ENCODE assay signal across 9 mouse cellular contexts in the genomic region with DNA sequence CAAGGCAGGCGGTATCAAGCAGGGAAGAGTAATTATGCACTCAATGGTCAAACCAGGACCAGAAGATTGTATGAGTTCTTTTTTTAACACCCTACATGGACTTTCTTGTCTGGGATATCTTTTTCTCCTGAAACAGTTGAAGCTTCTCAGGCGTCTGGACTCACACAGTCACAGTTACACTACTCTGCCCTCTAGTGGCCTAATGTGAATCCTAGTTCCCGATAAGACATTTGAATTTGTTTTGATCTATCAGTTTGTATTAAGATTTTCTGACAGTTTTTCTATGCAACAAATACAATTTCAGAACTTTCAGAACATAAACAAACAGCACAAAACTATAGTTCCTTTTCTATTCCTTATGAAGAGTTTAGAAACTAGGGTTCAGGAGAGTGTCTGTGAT. TPM values are rescaled to one million over a fixed set of nuclear protein-coding genes. Genes with fewer than 3 reads are reported as not detected.
A peak's percentile ranks its signal among the peaks of the same experiment; 100 is the strongest.
DNase-seq lines count a peak whose midpoint lies in the region; ATAC-seq and TF ChIP-seq lines count a peak whose summit lies in the region.
"Had no signal": no experiment of that assay in that cellular context is flagged by ENCODE, and none has a peak within 500 bp of the region (broad histone marks: within the 10 kb centered on the region; RNA-seq: fewer than 3 reads in every experiment).

No protein-coding gene starts in this region.

- WGBS in stomach, postnatal 0 days, result 11% methylated on average over 3 of the region's 3 CpGs

- peak; percentile 84 for ATAC-seq in cerebellum, adult (ENCODE audit: insufficient number of reproducible peaks, low FRiP score, low TSS enrichment)
- no peak for ATAC-seq in stomach, postnatal 0 days (ENCODE audit: low FRiP score, low TSS enrichment)

- no peaks in the 10 kb centered on the region for H3K9me3 ChIP-seq in stomach, postnatal 0 days (ENCODE audit: control insufficient read depth, low read length)
- H3K9me3 ChIP-seq: heart, embryonic 15.5 days had no signal

- H3K4me1 ChIP-seq in stomach, postnatal 0 days (replicated peaks; ENCODE audit: control insufficient read depth, insufficient read depth), result no peaks in the 10 kb centered on the region
- H3K4me1 ChIP-seq: heart, embryonic 15.5 days had no signal

- no peak overlapping the region for H3K4me2 ChIP-seq in stomach, postnatal 0 days (replicated peaks; ENCODE audit: low read depth)
- H3K4me2 ChIP-seq: heart, embryonic 15.5 days had no signal

- H3K27me3 ChIP-seq in stomach, postnatal 0 days (ENCODE audit: control insufficient read depth, insufficient read depth, low read length), result no peaks in the 10 kb centered on the region
- H3K27me3 ChIP-seq: heart, embryonic 15.5 days had no signal

- no peak for TF ChIP-seq EP300 in stomach, postnatal 0 days (optimal IDR thresholded peaks at IDR 0.05)

- TF ChIP-seq CTCF in stomach, postnatal 0 days (IDR thresholded peaks at IDR 0.05; ENCODE audit: low read depth), result peak; percentile 84

- H3K4me3 ChIP-seq in stomach, postnatal 0 days (ENCODE audit: low read depth, low read length), result no peak overlapping the region
- H3K4me3 ChIP-seq: heart, embryonic 15.5 days had no signal

- no peaks in the 10 kb centered on the region for H3K36me3 ChIP-seq in stomach, postnatal 0 days (ENCODE audit: control insufficient read depth, insufficient read depth, low read length)
- H3K36me3 ChIP-seq: heart, embryonic 15.5 days had no signal

- no peak overlapping the region for H3K27ac ChIP-seq in stomach, postnatal 0 days (replicated peaks)
- H3K27ac ChIP-seq: heart, embryonic 15.5 days had no signal

- DNase-seq in cerebellum, adult 11 months, result no peak
- DNase-seq in left cerebral cortex, adult 18-20 months (ENCODE audit: low spot score in 2 of 2), result peak; percentile 47 to 54
- DNase-seq in left cerebral cortex, adult 8-10 months (ENCODE audit: low spot score in 2 of 2), result no peak
- peak; percentile 14 for DNase-seq in c-Kit-positive CD71-positive TER-119-positive erythroid progenitor cells, embryonic 14.5 days (ENCODE audit: low spot score)
- DNase-seq in kidney, postnatal 14 days, result peak; percentile 46
- peak; percentile 18 for DNase-seq in stomach, postnatal 0 days (ENCODE audit: low spot score)
- no peak for DNase-seq in spleen, adult 12 weeks (ENCODE audit: low spot score)

- no peak overlapping the region for H3K9ac ChIP-seq in stomach, postnatal 0 days (ENCODE audit: low read length)
- H3K9ac ChIP-seq: heart, embryonic 15.5 days had no signal

RNA-seq across cellular contexts. Expression of a gene that starts 17.7 kb away (rescaled TPM):
- 10 to 100 TPM; 20.5 to 28.8 TPM for total RNA-seq in left cerebral cortex, adult 18-20 months (2021)
- total RNA-seq in left cerebral cortex, adult 8-10 months (2022), result 10 to 100 TPM; 35.9 to 40.1 (median 38.6) TPM
- 2.0 and 2.1 TPM in 2 replicates for polyA plus RNA-seq in stomach, postnatal 0 days (2015; fragmentation: Nextera tagmentation; extraction: Ambion mirVana)

RNA-seq across cellular contexts. Expression of a gene that starts 51.0 kb away (rescaled TPM):
- not detected for total RNA-seq in left cerebral cortex, adult 18-20 months (2021)
- not detected for total RNA-seq in left cerebral cortex, adult 8-10 months (2022)
- not detected in 2 replicates for polyA plus RNA-seq in stomach, postnatal 0 days (2015; fragmentation: Nextera tagmentation; extraction: Ambion mirVana)
- polyA plus RNA-seq: heart, embryonic 15.5 days had no signal

Comparison
In these comparisons a context has a peak if more than half of its experiments do, and no peak if none do; other contexts are left out.
1. DNase-seq: peak in left cerebral cortex, adult 18-20 months (2 of 2), c-Kit-positive CD71-positive TER-119-positive erythroid progenitor cells, embryonic 14.5 days (single experiment), kidney, postnatal 14 days (single experiment) and stomach, postnatal 0 days (single experiment); none in cerebellum, adult 11 months (single experiment), left cerebral cortex, adult 8-10 months (0 of 2) and spleen, adult 12 weeks (single experiment).